Mouse (Mus musculus) CD4-positive, CD25-positive, alpha-beta regulatory T cell, adult 4 months (primary cell): ENCODE results near the gene Txndc12. TPM values are rescaled to one million over a fixed set of nuclear protein-coding genes. Genes with fewer than 3 reads are reported as not detected.

Experiments
- ATAC-seq: one replicate; pipeline ENCODE4 v1.8.0; 2017
- polyA plus RNA-seq, 2 experiments: library from polyadenylated mRNA; unstranded; fragments of 100-300 nt; shearing (Covaris generic); gene quantifications; one replicate each; pipeline ENCODE4 v1.2.1; 2017

The Txndc12 gene
- polyA plus RNA-seq, 2 experiments from 2014 or later = 58.1 to 68.8 TPM

DNA sequence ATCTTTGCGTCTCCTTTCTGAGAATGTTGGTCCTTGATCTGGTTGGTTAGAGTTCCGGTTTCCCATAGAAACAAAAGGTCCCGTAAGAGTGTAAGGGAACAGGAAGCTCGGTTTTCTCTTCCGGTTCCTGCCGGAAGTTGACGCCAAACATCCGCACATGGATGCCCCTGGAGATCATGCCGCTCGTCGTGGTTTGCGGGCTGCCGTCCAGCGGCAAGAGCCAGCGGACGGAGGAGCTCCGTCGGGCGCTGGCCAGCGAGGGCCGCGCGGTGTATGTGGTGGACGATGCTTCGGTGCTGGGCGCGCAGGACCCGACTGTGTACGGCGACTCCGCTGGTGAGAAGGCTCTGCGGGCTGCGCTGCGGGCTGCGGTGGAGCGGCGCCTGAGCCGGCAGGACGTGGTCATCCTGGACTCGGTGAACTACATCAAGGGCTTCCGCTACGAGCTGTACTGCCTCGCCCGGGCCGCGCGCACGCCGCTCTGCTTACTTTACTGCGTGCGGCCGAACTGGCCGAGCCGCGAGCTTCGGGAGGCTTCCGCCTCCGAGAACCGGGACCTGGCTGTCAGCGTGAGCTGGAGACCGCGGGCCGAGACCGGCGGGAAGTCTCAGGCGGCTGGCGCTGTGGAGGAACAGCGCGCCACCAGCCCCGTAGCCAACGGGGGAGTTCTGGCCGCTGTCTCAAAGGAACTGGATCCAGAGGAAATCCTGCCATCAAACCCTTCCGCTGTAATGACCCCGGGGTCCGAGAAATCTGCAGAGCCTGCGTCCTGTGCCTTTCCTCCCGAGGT, 13.5 kb downstream of the Txndc12 start, which contains the start of gene Kti12:
Kti12 (plus strand) TSS at position 71 of the 790 bp plus-strand sequence.
- ATAC-seq = peak; percentile 93

DNA sequence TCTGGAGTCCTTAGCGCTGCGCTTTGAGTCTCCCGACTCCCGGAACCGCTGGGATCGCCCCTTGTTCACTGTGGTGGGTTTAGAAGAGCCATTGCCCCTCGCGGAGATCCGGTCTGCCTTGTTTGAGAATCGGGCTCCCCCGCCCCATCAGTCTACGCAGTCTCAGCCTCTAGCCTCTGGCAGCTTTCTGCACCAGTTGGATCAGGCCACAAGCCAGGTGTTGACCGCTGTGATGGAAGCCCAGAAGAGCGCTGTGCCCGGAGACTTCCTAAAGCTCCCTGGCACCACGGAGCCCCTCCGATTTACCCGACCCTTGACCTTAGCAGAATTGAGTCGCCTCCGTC, 14.1 kb downstream of the Txndc12 start, which contains the start of gene A730015C16Rik:
A730015C16Rik (minus strand) TSS at position 115 of the 344 bp plus-strand sequence.
- ATAC-seq = no peak

DNA sequence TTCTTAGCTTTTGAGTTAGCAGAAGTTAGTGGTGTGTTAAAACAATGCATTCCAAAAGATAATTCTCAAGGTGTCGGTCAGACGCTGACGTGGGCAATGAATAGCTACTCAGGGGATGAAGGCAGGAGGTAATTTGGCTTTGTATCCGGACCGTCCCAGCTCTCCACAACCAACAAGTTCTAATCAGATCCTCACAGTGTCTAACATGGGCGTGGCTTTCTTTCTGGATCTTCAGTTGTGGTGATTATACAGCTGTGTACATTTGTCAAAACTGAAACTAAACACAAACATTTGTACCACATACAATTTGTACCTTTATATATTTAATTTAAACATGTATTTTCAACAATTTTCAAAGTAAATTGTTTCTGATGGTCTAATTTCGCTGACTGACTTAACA, 32.4 kb downstream of the Txndc12 start:
- ATAC-seq = no peak

DNA sequence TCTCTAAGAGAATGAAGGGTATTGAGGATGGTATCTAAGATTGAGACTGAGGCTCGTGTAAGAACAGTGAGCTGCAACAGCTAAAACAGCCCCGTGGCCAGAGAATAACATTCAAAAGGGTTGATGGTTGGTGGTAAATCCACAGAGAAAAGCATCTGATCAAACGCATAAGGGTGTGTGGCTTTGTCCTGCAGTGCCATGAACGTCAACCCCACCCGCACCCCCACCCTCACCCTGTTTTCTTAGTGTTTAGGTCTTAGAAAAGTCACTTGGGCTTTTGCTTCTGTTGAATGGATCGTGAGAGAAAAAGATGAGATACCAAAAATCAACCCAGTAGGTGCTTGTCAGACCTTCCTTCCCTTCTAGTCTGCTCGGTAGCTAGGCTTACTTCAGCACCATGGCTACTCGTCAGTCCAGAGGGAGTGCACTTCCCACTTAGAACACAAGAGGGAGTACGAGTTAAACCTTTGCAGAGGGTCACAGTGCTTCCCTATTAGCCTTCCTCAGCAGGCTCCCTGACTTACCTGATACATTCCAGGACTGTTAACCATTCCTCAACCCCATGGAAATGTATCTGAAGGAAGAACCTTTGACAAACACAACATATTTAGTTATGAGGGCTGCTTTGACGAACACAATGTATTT, 35.5 kb downstream of the Txndc12 start:
- ATAC-seq = peak; percentile 58

GRCm38 (mm10) chr4:108873746-108874145, 39.3 kb downstream of the Txndc12 start:
- ATAC-seq = no peak

GRCm38 (mm10) chr4:108877901-108878300, 43.5 kb downstream of the Txndc12 start:
- no peak for ATAC-seq

GRCm38 (mm10) chr4:108878963-108879822, 44.8 kb downstream of the Txndc12 start, which contains the start of gene Rab3b:
Rab3b (plus strand) TSS chr4:108879063.
- peak; percentile 64 for ATAC-seq

DNA sequence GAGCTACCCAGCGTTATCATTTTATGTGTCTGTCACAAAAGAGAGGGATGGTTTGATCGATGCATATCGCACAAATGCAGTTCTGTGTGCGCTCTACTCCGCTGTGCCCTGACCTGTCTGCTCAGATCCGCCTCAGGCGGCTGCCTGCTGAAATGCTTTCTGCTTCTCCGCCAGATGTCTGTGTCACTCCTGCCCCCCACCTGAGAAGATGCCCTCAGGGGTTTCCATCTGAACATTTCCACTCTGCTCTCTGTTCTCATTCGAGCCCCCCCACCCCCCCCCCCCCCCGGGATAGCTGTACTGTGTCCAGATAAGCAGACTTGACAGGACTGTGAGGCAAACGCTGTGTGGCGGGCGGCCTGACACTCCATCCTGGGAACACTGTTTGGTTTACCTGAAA, 49.4 kb downstream of the Txndc12 start:
- no peak for ATAC-seq

GRCm38 (mm10) chr4:108887456-108887855, 53.1 kb downstream of the Txndc12 start:
- ATAC-seq = no peak

- no peak for ATAC-seq
Measured at GRCm38 (mm10) chr4:108890876-108891275, 56.5 kb downstream of the Txndc12 start.

DNA sequence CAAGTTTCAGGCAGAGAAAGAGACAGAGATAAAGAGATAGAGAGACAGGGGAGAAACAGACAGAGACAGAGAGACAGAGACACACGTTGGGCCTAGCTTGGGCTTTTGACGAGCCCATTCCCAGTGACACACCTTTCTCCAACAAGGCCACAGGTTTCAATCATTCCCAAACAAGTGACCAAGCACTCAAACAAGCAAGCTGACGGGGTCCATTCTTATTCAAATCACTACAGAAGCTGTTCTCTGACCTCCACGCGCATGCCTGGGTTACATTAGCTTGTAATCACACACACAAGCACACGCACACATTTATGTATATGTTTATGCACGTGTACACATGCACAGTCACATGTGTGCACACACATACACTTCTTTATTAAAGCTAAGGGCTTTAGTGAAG, 66.0 kb downstream of the Txndc12 start:
- ATAC-seq = no peak

GRCm38 (mm10) chr4:108902886-108903285, 68.5 kb downstream of the Txndc12 start:
- ATAC-seq = no peak

GRCm38 (mm10) chr4:108903346-108903745, 68.9 kb downstream of the Txndc12 start:
- ATAC-seq = no peak

DNA sequence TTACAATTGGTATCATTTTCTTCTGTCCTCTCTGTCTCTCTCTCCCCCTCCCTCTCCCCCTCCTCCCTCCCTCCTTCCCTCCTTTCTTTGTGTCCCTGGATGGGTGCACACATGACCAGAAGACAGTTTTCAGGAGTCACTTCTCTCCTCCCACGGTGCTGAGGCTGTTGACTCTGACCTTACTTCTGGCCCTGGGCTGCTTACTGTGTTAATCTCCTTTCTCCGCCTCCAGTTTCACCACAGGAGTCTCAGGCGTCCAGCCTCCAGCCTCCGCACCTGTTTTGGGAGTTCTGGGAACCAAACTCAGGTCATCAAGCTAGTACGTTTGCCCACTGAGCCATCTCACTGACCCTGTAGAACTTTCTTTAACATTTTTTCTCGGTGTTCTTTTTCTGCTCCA, 69.7 kb downstream of the Txndc12 start:
- ATAC-seq = no peak

DNA sequence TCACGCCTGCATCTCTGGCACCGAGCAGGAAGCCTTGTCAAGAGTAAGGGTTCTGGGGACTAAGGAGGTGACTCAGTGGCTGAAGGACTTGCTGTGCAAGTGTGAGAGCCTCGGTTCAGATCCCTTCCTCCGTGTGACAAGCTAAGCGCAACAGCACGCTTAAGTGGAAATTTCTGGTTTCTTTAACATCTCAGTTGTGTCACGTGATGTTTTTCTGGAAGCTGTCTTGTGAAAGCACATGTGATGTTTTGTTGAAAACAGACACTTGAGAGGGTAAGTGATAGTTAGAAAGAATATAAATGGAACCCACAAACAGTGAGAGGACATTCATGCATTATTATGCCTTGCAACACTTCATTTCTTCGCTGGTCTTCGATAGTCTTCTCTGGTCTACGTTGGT, 70.4 kb downstream of the Txndc12 start:
- ATAC-seq = no peak

DNA sequence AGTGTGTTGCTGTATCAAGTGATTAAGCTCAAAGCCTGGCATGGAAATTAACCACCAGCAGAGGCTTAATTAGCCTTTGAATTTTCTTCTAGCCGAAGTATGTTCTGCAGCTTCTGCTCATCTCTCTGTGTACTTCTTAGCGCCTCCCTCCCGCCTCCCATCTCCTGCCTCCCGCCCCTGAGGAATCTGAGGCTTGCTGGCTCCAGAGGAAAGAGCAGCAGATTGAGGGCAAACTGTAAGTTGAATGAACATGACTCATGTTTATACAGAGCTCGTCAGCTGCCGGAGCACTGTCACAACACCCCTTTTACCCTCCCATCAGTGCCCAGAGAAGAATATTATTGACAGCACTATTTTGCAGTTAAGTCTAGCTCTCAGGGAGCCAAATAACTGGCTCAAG, 71.5 kb downstream of the Txndc12 start:
- no peak for ATAC-seq

DNA sequence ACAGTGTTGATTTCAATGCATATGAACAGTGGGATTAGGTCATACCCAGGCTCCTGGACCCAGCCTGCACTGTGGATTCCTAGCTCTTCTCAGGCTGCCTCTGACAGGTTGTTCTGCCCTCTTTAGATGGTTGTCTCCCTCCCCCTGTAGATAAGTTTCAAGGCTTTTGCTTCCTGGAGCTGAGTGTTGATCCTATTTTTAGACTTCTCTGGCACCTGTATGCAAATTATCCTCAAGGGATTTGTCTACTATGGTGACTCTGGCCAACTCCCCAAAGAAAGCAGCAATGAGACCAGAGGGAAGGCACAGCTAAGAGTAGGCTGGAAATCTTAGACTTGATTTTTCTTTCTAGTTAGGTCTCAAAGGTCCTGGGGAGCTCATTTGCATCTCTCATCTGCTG, 73.1 kb downstream of the Txndc12 start:
- ATAC-seq = no peak

DNA sequence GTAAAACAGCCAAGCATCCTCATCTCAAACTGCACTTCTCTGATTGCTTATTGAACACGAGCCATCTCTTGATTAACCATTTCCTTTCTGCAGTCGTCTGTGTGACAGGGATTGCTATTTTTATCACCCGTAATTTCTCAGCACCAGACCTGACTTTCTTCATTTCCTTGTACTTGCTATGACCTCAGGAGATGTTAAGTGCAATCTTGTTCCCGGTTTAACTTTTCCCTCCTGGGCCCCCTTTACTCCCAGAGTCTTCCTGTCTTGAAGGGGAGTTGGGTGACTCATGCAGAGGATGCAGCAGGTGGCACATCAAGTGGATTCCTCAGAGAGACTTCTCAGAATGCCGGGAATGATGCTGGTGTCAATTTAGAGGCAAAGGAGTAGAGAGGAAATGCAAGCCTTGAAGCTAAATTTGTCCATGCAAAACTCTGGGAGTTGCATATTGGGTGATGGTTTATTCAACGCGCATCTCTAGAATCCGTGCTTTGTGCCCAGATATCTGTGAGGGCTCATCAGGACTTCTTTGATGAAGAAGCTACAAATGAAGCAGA, 75.5 kb downstream of the Txndc12 start:
- ATAC-seq = no peak
